Mouse (Mus musculus) CD4-positive, CD25-positive, alpha-beta regulatory T cell, adult 2 months (primary cell): ENCODE measurements at regions not wholly inside any gene's neighbourhood (a gene's known extent, or its start where the extent isn't known, plus 50 kb on each side); places are given as distances from the start of the nearest gene placed in this dataset.
A peak's percentile ranks its signal among the peaks of the same experiment; 100 is the strongest.

Experiments
- DNase-seq: peaks from one replicate; pipeline ENCODE4 v3.0.0-alpha.2; 2012; ENCODE audit warnings: low read depth, low spot score

- peak; percentile 5 for DNase-seq
Observed at GRCm38 (mm10) chr9:72217296-72218028, 57.2 kb upstream of the Zfp280d start.

- no peak for DNase-seq
Observed at GRCm38 (mm10) chr9:72218736-72219135, 55.9 kb upstream of the Zfp280d start.

DNA sequence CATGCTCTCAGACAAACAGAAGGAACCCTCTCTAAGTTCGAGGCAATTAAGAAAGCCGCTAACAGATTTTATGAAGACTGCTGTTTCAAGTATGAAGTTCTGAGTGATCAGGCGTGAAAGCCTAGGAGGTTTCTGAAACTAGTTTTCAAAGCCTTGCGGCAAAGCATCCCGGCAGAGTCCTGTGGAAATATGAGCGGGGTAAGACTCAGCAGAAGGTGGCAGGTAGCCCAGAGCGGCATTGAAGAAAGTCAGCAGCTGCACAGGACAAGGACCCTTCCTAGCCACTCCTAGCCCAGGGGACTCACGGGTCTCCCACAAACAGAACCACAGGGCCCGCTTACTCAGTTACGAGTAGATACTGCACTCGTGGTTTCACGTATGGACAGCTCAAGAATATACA, 54.8 kb upstream of the Zfp280d start:
- DNase-seq, result no peak

- peak; percentile 10 for DNase-seq
Observed at GRCm38 (mm10) chr9:72221333-72221732, 53.3 kb upstream of the Zfp280d start.
